Mouse (Mus musculus) CD4-positive helper T cell, adult 2 months (primary cell): ENCODE data around the gene Tbc1d10c.

Source experiments
- DNase-seq: peaks from one replicate; pipeline ENCODE4 v3.0.0-alpha.2; 2012; ENCODE audit warnings: low read depth, missing footprints, low spot score

Tbc1d10c gene

GRCm38 (mm10) chr19:4190831-4191334, at the start of gene Tbc1d10c:
TSS of gene Tbc1d10c (minus strand) at chr19:4191284.
- peak; percentile 89 for DNase-seq

GRCm38 (mm10) chr19:4240247-4240668, 49.2 kb upstream of the Tbc1d10c start:
- no peak for DNase-seq

GRCm38 (mm10) chr19:4234548-4234947, 43.5 kb upstream of the Tbc1d10c start:
- no peak for DNase-seq

GRCm38 (mm10) chr19:4232651-4233050, 41.6 kb upstream of the Tbc1d10c start:
- no peak for DNase-seq

- no peak for DNase-seq
Observed at GRCm38 (mm10) chr19:4232186-4232572, 41.1 kb upstream of the Tbc1d10c start.

GRCm38 (mm10) chr19:4231253-4232185, 40.4 kb upstream of the Tbc1d10c start, which contains the start of gene Pold4:
TSS of gene Pold4 (plus strand) at chr19:4231899.
- DNase-seq, result peak; percentile 96

- DNase-seq, result peak; percentile 38
Observed at GRCm38 (mm10) chr19:4230415-4230814, 39.3 kb upstream of the Tbc1d10c start.

- no peak for DNase-seq
Observed at GRCm38 (mm10) chr19:4229451-4230076, 38.5 kb upstream of the Tbc1d10c start.

GRCm38 (mm10) chr19:4228891-4229290, 37.8 kb upstream of the Tbc1d10c start:
- no peak for DNase-seq

- peak; percentile 79 for DNase-seq
Observed at GRCm38 (mm10) chr19:4227894-4228678, 37.0 kb upstream of the Tbc1d10c start.

GRCm38 (mm10) chr19:4227446-4227845, 36.4 kb upstream of the Tbc1d10c start:
- DNase-seq, result peak; percentile 57

GRCm38 (mm10) chr19:4226779-4227178, 35.7 kb upstream of the Tbc1d10c start:
- no peak for DNase-seq

- DNase-seq, result no peak
Observed at GRCm38 (mm10) chr19:4222165-4222564, 31.1 kb upstream of the Tbc1d10c start.

GRCm38 (mm10) chr19:4220957-4221743, 30.1 kb upstream of the Tbc1d10c start:
- DNase-seq, result peak; percentile 40

- no peak for DNase-seq
Observed at GRCm38 (mm10) chr19:4220416-4220815, 29.3 kb upstream of the Tbc1d10c start.

GRCm38 (mm10) chr19:4219943-4220342, 28.9 kb upstream of the Tbc1d10c start:
- DNase-seq, result no peak

- DNase-seq, result peak; percentile 65
Observed at GRCm38 (mm10) chr19:4218784-4219183, 27.7 kb upstream of the Tbc1d10c start.

GRCm38 (mm10) chr19:4218293-4218692, 27.2 kb upstream of the Tbc1d10c start:
- DNase-seq, result peak; percentile 36

GRCm38 (mm10) chr19:4217855-4218254, 26.8 kb upstream of the Tbc1d10c start:
- DNase-seq, result no peak

- no peak for DNase-seq
Observed at GRCm38 (mm10) chr19:4217140-4217539, 26.1 kb upstream of the Tbc1d10c start.
